Mouse (Mus musculus): Measurements from ENCODE around the gene Bcl11b. TPM values are rescaled to one million over a fixed set of nuclear protein-coding genes. Genes with fewer than 3 reads are reported as not detected.
A peak's percentile ranks its signal among the peaks of the same experiment; 100 is the strongest.

The Bcl11b gene
- total RNA-seq (2021) (under 1 TPM; 0.20 to 0.59 TPM), polyA plus RNA-seq (2012; rRNA removed) (0.66 and 1.3 TPM in 2 replicates)
- long read RNA-seq = 0 reads

DNA sequence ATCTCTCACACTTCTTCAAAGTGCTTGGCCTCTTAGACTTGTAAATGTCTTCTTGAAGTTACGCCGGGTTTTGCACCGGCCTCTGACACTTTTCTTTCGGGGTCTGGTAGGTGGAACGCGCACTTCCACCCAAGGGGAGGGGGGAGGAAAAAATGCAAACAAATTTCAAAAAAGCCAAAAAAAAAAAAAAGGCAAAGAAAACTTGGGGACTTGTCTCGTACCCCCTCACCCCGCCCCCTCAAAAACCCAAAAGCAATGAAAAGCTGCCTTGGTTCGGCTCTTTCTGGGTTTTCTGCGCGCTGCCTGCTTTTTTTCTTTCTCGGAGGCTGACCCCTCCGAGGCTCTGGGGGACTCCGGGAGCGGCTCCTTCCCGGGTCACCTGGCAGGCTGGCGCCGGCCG, at the start of gene Bcl11b:
Bcl11b (minus strand) TSS at position 120 of the 400 bp plus-strand sequence.
- no peak for DNase-seq

DNA sequence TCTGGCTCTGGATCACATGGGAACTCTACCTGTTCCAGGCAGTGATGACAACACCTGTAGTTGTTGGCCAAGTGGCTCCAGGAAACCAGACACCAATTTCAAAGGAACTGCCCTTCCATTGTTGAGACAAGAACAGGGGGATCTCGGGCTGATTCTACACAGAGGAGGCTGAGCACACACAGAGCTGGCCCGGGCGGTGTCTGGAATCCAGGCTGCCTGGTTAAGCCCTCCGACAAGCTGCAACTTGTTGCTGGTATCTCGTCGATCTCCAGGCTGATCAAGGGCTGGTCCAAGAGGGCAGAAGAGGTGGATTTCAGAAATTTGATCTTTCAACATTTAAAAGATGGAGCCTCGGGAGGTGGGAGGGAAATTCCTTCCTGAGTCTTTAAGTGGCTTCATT, 47.6 kb upstream of the Bcl11b start:
- no peak for DNase-seq

DNA sequence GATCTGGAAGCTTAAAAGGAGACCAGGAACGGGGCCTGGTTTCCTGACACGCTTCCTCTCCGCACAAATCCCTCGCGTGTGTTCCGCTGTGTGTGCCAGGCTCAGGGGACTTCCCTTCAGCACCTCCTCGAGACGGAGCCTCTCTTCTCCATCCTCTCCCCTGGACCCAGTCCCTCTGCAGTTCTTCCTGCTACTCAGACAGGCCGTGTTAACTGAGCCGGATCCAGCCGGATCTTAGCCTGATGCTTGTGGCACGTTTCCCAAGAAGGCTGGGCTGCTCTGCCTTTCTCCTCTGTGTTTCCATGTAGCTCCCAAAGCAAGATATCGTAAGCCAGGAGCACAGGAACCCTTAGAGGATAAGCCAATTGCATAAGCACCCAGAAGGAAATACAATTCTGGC, 46.2 kb upstream of the Bcl11b start:
- no peak for DNase-seq

DNA sequence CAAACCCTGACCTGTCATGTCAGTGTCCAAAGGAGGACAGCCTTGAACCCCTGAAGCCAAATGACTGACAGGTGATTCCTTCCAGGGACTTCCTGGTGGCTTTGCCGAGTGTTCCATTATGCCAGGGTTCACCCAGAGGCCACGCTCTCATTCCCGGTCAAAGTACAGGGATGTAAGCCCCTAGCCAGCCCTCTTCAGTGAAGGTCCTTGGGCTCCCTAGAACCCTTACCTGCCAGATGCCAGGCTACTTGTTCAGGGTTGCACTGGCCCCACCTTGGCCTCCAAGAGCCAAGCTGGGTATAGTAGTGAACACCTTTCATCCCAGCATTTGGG, 38.8 kb upstream of the Bcl11b start:
- DNase-seq = no peak

DNA sequence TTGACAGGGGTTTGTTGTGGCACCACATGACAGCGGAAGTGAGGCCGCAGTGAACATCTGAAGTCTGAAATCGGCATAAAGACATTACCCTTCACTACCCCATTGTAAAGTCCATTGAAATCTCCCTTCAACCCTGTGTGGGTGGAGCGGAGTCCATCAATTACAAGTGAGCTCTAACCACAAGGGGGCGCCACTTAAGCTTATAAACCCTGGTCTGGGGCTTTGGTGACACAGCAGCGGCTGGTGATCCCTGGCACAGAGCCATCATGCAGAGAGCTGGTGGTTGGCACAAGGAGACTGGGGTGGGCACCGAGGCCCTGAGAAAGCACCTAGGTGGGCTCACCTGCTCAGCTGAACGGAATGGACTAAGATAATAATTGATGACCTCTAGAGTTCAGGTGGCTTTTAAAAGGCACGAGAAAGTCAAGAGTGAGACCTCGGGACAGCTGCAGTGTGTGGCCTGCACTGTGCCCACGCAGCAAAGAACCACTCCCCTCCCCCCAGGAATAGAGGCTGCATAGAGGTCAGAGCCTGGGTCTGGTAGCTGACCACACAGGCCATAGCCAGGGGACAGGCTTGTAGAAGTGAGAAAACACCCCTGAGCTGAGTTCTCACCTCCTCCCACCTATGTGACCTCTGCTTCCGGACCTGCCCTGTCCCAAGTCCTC, 38.3 kb upstream of the Bcl11b start:
- DNase-seq = peak; percentile 70

DNA sequence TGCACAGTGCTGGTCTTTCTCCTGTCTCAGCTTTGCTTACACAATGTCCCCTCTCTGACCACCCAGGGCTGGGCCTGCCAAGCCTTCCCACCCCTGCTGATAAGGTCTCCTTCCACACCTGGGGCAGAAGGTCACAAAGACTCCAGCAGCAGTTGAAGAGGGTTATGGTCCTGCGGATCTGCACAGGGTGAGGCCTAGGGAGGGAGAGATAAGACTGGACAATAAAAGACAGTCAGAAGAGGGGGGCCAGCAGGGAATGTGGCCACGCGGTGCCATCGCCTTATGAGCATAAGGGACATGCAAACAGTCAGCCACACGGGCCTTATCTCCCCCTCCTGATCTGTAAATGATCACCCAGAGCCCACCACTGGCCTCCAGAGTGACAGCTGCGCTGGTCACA, 34.0 kb upstream of the Bcl11b start:
- no peak for DNase-seq

DNA sequence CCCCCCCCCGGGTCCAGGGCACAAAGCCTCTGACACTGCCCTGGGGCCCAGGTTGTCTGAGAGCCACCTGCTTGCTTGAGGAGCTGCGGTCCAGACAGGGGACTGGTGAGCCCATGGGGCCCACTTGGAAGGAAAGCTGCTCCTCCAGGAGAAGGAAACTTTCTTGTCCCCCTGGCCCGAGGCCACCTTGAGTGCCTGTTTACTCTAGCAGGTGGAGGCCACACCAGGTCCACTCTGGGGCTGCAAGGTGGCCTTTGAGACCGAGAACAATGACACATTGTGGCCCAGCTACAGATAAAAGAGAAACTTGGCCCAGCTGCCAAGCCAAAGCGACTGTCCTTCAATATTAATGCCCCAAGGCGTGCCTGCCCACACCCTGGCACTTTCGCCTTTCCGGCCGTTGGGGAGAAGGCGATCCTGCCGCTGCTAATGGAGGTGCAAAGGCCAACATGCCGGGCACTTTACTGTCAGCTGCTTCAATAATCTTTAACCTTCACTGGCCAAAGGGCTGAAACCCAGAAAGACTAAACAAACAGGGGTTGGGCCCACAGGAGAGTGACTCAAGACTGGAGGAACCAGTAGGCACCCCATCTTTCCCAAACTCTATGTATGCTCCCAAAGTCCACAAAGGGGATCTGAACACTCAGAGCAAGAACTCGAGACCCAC, 32.1 kb upstream of the Bcl11b start:
- no peak for DNase-seq

DNA sequence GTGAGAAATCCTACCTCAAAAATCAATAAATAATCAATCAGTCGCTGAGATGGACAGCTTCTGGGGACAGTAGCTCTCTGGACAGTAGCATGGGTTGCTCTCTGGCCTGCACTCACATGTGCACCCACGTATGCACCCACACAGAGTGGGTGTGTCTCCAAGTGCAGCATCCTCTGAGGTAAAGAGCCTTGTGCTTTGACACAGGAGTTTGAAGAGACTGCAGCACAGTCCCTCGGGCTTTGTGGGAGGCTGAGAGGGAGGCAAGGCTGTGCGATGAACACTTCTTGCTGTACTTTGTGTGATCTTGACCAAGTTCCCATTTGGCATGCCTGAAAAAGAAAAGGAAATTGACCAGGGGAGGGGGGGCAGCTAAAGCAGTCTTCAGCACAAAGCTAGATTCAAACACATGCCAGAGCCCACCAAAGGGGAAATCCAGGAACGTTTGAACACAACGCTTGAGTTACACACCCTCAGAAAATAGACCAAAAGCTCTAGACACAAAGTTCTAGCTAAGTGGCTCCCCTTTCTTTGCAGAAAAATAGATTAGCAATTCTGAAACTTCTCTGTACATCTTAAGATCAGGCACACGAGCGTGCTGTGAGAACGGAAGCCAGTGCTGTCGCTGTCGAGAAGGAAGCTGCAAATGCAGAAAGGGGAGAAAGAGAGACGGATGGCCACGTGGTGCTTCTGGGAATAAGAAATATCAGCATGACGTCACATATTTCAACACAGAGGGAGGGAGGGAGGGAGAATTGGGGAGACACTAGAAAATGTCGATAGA, 19.6 kb upstream of the Bcl11b start:
- DNase-seq = no peak

DNA sequence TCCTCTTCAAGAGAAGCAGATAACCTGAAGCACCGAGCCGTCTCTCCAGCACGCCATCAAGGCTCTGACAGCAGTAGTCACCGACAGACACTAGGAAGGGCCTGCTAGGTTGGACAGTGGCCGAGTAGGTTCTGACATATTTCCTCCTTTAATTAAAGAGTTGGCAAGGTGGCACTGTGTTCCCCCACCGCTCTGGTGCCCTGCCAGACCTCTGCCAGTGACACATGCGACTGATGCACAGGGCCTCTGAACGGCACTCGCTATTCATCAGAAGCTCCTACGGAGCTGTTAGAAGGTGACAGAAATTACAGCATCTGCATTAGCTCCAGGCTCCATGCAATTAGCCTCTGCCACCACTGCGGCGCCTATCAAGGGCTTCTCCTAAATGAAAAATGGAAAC, 8.6 kb upstream of the Bcl11b start:
- no peak for DNase-seq

DNA sequence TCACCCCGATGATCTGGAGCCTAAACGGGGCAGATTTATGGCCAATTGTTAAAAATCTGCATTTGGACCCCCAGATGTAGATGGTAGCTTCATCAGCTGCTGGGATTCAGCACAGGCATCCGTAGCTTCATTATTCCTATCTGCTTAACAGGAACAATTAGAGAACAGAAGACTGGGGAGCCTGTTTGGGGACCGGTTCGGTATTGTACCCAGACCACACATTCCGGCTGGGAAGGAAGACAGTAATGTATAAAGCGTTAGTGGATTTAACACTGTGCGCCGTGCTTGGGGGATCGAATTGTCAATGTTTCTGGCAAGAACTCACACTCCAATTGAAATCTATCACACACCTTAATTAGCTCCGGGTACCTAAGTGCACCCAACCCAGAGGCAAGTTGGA, 6.9 kb upstream of the Bcl11b start:
- DNase-seq = no peak

DNA sequence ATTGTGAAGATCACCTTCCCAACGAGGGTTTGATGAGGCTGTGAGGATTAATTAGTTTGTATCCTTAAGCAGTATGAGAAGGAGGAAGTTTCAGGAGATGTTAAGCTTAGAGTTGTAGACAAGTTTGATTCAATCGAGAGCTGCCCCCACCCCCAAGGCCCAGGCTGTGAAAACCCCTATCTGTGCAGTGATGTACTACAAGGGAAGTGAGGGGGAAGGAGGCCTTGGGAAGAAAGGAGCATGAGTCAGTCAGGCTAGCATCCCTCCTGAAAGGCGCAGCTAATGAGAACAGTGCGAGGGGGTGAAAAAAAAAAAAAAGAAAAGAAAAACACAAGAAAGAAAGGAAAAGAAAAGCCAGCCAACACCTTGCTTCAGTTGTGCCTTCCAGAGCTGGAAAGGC, 5.8 kb upstream of the Bcl11b start:
- DNase-seq = no peak

DNA sequence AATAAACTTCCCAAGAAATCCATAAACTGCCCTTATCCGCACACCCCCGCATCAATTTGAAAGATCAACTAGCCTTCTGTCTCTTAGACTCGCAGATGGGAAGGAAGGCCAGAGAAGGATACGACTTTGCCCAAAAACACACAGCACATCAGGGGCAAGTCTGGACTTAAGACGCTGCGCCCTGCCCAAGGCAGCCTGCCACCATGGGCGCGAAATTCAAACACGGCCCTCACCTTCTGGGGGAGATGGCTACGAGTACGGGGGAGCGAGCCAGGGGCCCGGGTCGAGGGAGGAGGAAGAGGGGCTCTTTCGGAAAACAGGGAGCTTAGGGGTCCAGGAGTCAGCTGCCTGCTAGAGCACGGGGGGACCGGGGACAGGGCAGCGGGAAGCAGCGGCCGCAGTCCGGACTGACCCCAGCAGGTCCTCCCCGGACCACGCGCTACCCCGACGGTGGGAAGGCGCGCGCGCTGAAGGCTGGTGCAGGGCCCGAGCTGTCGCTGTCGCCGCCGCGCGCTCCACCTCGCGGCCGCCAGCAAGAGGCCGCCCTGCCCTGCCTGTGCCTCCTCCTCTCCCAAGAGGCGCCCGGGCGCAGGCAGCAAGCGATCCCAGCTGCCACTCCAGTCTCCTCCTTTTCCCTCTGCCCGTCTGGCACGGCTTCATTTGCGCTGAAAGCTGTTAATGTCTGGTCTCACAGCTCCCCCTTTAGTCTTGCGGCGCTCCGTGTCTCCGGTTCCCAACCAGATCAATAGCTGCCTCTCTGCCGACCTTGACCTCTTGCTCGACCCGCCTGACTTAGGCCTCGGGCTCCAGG, 2.6 kb upstream of the Bcl11b start:
- DNase-seq = peak; percentile 62

DNA sequence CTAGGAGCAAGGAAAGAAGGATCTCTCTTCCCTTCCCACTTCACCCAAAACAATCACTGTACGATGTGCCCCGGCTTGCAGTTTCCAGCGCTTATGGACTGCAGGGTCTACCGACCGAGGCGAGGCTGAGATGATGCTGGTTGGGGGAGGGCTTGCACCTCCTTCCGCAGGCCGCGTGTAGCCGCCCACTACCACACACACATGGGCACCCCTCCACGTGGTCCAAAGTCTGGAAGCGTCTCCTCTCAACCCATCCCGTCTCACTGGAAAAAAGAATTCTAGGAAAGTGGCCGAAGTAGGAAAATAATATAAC, 2.0 kb upstream of the Bcl11b start:
- no peak for DNase-seq

DNA sequence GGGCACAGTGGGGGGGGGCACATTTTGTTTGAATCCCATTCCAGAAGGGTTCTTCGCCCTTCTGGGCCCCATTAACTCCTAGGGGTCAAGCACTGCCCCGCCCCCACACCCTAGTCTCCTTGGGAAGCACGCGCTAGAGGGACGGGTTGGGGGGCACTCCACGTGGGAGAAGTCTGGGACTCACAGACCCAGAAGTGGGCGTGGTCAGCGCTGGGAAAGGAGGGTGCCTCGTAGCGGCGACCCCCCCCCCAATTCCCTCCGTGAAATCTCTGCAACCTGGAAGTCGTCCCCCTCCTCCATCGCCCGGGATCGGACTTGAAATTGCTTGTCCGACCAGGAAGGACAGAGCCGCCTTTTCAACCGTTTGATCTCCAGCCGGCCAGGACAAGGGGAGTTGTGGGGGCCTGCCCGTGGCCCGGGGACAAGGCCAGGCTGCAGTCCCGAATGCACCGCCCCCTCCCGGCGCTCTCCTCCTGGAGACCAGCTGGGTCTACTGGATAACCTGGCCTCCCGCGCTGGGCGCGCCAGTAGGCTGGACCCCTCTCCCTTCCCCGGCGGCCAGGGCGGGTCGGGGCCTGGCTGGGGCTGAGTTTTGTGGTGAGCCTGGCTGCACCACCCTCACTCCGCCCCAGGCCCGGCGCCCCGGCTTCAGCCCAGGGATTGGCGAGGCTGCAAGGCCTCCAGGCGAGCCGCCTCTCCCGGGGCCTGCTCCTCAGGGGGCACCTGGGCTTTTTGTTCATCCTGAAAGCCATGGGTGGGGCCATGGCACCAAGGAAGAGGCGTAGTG, 1.5 kb upstream of the Bcl11b start:
- DNase-seq = no peak

DNA sequence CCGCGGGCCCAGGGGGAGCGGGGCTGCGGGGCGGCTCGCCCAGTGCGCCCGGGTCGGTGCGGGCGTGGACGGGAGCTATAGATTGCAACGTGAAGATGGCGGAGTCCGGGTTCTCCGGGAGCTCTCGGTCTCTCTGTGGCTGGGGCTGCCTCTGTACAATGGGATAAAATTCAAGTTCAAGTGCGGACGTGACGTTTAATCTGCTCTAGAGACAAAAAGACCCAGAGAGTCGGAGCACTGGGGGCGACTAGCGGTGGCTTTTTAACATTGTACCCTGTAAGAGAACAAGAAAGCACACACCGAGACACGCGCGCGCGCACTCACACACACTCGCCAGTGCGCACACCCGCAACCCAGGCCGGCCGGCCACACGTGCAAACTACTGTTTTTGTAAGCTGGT, 526 bp upstream of the Bcl11b start:
- peak; percentile 45 for DNase-seq

DNA sequence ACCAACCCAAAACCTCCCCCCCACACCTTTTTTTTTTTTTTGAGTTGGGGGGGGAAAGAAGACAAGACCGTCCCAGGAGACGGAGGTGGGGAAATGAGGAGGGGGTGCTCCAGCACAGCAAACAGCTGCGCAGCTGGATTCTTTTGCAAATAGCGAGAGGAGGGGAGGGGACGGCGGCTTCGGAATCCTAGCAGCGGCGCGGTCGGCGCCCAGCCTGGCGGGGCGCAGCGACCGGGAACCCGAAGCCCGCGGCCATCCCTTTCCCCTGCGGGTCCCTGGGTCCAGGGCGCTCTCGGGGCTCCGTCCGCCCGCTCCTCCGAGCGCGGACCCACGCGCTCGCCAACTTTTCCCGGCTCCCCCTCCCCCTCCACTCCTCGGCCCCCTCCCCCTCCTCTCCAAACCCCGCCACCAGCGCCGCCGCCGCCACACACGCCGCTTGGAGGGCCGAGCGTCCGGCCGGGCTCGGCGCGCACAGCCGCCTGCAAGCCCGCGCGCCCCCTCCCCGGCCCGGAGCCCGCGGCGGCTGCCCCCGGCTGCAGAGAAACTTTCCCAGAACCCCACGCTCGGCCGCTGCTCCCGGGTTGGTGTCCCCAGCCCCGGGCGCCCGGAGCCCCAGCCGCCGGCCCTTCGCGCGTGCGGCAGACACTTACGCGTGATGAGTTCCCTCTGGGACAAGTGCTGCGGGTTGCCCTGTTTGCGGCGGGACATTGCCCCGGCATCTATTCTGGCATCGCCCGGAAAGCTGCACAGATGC, 789 bp downstream of the Bcl11b start:
- peak; percentile 15 for DNase-seq

DNA sequence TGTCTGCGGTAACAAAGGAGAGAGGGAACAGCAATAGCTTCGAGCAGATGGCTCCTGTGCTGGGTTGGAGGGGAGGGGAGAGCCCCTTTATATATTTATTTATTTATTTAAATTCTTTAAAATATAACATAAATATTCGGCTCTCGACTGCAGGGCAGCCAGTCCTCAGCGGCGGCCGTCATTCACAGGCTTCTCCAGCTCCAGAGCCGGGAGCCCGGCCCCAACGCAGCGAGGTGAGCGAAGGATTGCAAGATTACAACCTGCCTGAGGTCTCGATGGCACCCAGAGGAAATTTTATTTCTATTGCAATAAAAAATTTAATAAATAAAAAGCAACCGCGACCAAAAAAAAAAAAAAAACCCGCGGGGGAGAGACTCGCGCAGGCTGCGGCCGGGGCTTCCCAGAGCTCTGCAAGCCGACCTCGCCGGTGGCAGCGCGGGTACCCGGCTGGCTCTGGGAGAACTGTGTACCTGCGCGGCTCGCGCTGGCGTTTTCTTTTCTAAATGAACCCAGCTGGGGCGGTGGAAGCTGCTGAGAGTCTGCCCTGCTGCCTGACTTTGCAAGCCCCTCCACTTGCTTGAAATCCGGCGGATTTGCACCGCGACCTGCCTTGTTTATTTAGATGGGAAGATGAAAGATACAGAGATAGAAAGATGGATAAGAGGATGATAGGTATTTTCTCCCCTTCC, 1.6 kb downstream of the Bcl11b start:
- no peak for DNase-seq

DNA sequence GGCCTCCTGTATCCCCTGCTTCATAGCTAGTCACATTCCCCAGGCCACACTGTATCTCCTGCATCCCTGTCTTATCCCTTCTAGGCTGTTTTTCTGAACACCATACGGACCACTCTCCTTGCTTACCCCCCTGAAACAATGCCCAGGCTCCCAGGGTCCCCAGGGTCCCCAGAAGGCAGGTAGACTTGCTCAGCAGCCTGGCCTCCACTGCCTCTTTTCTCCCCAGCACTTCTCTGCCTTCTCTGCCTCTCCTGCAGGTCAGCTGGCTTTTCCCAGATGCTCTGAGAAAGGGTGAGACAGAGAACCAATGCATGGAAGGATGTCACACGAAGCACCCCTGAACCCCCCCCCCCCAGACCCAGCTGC, 2.7 kb downstream of the Bcl11b start:
- DNase-seq = no peak

DNA sequence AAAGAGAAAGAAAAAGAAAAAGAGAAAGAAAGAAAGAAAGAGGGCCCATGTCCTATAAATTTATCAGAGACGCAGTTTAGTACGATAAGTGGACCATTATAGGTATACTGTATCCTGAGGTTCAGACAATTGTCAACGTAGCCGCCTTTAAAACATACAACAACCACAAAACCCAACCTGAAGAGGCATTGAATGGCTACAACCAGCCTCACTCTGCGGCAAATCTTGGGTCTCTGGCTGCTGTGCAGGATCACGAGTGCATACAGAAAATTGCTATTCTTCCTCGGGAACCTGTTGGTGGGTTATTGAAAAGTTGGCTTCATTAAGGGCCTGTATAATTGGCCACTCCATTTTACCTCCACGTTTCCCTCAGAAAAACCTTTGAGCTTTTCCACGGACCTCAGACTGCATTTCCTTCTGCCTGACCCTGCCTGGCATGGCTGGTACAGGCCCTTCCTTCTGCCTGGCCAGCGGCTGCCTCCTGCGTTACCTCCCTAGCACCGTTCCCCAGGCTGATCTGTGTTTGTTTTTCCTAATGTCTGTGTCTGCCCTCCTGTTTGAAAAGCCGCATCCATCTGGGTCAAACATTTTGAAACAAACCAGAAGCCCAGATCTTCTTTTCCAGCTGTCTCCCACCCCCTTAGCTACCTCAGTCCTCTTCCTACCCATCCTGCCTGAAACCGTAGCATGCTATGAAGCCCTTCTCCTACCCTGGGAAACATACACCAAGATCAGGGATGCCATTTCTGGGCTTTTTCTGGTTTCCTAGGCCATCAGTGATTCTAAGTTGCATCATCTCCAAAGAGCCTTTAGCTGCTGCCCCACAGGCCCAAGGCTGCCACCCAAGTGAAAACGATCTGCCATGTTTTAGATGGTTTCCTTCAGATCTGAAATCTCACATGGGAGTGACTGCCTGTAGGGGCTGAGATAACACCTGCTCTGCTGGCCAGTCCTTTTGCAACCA, 3.4 kb downstream of the Bcl11b start:
- DNase-seq = no peak
